8 mouse cellular contexts compared by ENCODE assay signal in the genomic region with DNA sequence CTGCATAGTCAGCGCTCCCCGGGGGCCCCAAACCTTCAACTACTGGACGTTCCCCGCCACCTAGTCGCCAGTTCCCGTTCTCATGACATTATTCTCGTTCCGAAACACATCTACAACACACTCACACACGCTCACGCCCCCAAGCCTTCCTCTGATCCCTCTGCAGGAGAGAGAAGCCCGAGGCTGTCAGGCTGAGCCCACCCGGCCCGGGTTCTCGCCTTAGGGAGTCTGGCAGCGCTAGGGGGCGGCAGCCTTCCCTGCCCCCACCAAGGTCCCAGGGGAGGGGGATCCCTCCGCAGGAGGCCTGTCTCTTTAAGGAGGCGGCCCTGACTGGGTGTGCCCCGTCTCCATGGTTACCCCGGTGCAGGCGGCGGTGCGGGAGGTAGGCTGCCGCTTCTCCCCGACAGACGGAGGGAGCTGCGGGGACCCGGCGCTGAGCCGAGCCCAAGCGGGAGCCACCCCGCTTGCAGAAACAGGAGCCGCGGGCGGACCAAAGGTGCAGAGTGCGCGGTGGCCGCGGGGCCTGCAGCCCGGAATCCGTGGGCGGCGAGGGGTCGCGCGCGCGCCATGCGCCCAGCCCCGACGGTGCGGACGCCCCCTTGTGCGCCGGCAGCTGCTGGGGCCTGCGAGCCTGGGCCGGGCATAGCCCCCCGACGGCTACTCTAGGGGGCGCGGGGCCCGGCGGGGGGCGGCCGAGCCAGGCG. TPM values are rescaled to one million over a fixed set of nuclear protein-coding genes. Genes with fewer than 3 reads are reported as not detected.
DNase-seq lines count a peak whose midpoint lies in the region; ATAC-seq and TF ChIP-seq lines count a peak whose summit lies in the region.

Gene Kcnh3, plus strand, starts transcription at position 654 of the 704 bp plus-strand sequence.

- no peaks in the 10 kb centered on the region for H3K36me3 ChIP-seq in C2C12 (ENCODE audit: control insufficient read depth, insufficient read depth)
- no peaks in the 10 kb centered on the region for H3K36me3 ChIP-seq in heart, postnatal 0 days (replicated peaks; ENCODE audit: control insufficient read depth, insufficient read depth, low read length)
- H3K36me3 ChIP-seq in liver, embryonic 15.5 days (replicated peaks) = no peaks in the 10 kb centered on the region
- H3K36me3 ChIP-seq in neural tube, embryonic 14.5 days (ENCODE audit: control insufficient read depth, insufficient read depth, low read length) = no peaks in the 10 kb centered on the region

- H3K9me3 ChIP-seq in heart, postnatal 0 days (replicated peaks; ENCODE audit: control insufficient read depth, low read length) = no peaks in the 10 kb centered on the region
- H3K9me3 ChIP-seq in liver, embryonic 15.5 days (replicated peaks) = no peaks in the 10 kb centered on the region
- H3K9me3 ChIP-seq in neural tube, embryonic 14.5 days (ENCODE audit: control insufficient read depth, low read length) = no peaks in the 10 kb centered on the region

- peaks cover 91% of the 10 kb centered on the region for H3K27me3 ChIP-seq in C2C12 (ENCODE audit: control insufficient read depth, insufficient read depth, insufficient read length)
- H3K27me3 ChIP-seq in heart, postnatal 0 days (ENCODE audit: control insufficient read depth, insufficient read depth, low read length) = peaks cover 96% of the 10 kb centered on the region
- H3K27me3 ChIP-seq in liver, embryonic 15.5 days = peaks cover 100% of the 10 kb centered on the region
- H3K27me3 ChIP-seq in neural tube, embryonic 14.5 days (ENCODE audit: control insufficient read depth, insufficient read depth, low read length) = peaks cover 55% of the 10 kb centered on the region

- peak within 1 kb of the TSS; percentile 79 for H3K4me2 ChIP-seq in heart, postnatal 0 days (ENCODE audit: low read depth, low read length)
- H3K4me2 ChIP-seq in liver, embryonic 15.5 days = peak within 1 kb of the TSS; percentile 69
- H3K4me2 ChIP-seq in neural tube, embryonic 14.5 days (ENCODE audit: low read depth, low read length) = peak within 1 kb of the TSS; percentile 46

- under 1% methylated on average over 53 of the region's 66 CpGs for WGBS in heart, postnatal 0 days
- WGBS in liver, embryonic 15.5 days (ENCODE audit: insufficient replicate concordance) = 1% methylated on average over 66 of the region's 66 CpGs
- under 1% methylated on average over 54 of the region's 66 CpGs for WGBS in neural tube, embryonic 14.5 days

- H3K79me2 ChIP-seq in C2C12 (ENCODE audit: control insufficient read depth, insufficient read depth) = no peaks in the 10 kb centered on the region

- no peak for TF ChIP-seq CTCF in C2C12 (IDR thresholded peaks at IDR 0.05; ENCODE audit: control insufficient read depth, insufficient read depth, insufficient read length)
- no peak for TF ChIP-seq CTCF in heart, postnatal 0 days (IDR thresholded peaks at IDR 0.05; ENCODE audit: low read depth)

- peak; percentile 68 for ATAC-seq in activated CD4-positive, CD25-positive, alpha-beta regulatory T cell, adult 4 months
- peak; percentile 34 for ATAC-seq in heart, postnatal 0 days (ENCODE audit: insufficient read depth, low read depth)
- 0 out of 2 replicates have a peak, but pooled peaks have one; percentile 24 for ATAC-seq in liver, embryonic 15.5 days (ENCODE audit: insufficient read depth)
- ATAC-seq in neural tube, embryonic 14.5 days (ENCODE audit: low read depth) = no peak

- no peak within 1 kb of the TSS for H3K27ac ChIP-seq in heart, postnatal 0 days (ENCODE audit: low read depth)
- H3K27ac ChIP-seq in liver, embryonic 15.5 days (replicated peaks) = no peak within 1 kb of the TSS
- H3K27ac ChIP-seq in neural tube, embryonic 14.5 days (ENCODE audit: low read depth, low read length) = no peak within 1 kb of the TSS

- DNase-seq in embryo, embryonic 9.5 days (ENCODE audit: extremely low spot score) = peak; percentile 59
- peak; percentile 36 for DNase-seq in heart, postnatal 0 days (ENCODE audit: low spot score)
- peak; percentile 63 to 79 for DNase-seq in kidney, postnatal 36 days
- peak; percentile 79 to 81 for DNase-seq in thymus, postnatal 10 days (ENCODE audit: low spot score in 2 of 2)

- TF ChIP-seq EP300 in heart, postnatal 0 days (IDR thresholded peaks at IDR 0.05; ENCODE audit: low read depth) = no peak

- peak within 1 kb of the TSS; percentile 48; the same call in 1 of the 2 replicates for H3K9ac ChIP-seq in heart, postnatal 0 days (replicated peaks; ENCODE audit: low read depth, low read length)
- H3K9ac ChIP-seq in liver, embryonic 15.5 days = no peak within 1 kb of the TSS
- H3K9ac ChIP-seq in neural tube, embryonic 14.5 days (replicated peaks; ENCODE audit: low read depth, low read length) = peak within 1 kb of the TSS; percentile 34; the same call in 1 of the 2 replicates

- H3K4me3 ChIP-seq in C2C12 (ENCODE audit: insufficient read depth, poor library complexity, severe bottlenecking) = peak within 1 kb of the TSS; percentile 28
- H3K4me3 ChIP-seq in heart, postnatal 0 days (ENCODE audit: low read depth, low read length) = peak within 1 kb of the TSS; percentile 55
- H3K4me3 ChIP-seq in liver, embryonic 15.5 days (replicated peaks) = peak within 1 kb of the TSS; percentile 49
- peak within 1 kb of the TSS; percentile 31 for H3K4me3 ChIP-seq in neural tube, embryonic 14.5 days (ENCODE audit: low read depth, low read length)

- H3K79me3 ChIP-seq in C2C12 (ENCODE audit: low read depth) = no peaks in the 10 kb centered on the region

- peak within 1 kb of the TSS; percentile 55 for H3ac ChIP-seq in C2C12 (ENCODE audit: control insufficient read depth, insufficient read length, low read depth)

- H3K4me1 ChIP-seq in heart, postnatal 0 days (ENCODE audit: control insufficient read depth, insufficient read depth) = peaks cover 4% of the 10 kb centered on the region; the same call in 1 of the 2 replicates
- peaks cover 24% of the 10 kb centered on the region for H3K4me1 ChIP-seq in liver, embryonic 15.5 days (replicated peaks)
- H3K4me1 ChIP-seq in neural tube, embryonic 14.5 days (ENCODE audit: control insufficient read depth, insufficient read depth, low read length) = peaks cover 16% of the 10 kb centered on the region

TF ChIP-seq in C2C12, 6 proteins besides CTCF, POLR2A, EP300 and RAD21:
- TF ChIP-seq CEBPB (IDR thresholded peaks at IDR 0.05; ENCODE audit: low read depth) = no peak
- no peak for TF ChIP-seq MAX (IDR thresholded peaks at IDR 0.05)
- TF ChIP-seq USF1 (IDR thresholded peaks at IDR 0.05; ENCODE audit: low read depth) = no peak
- no peak for TF ChIP-seq MYOG (IDR thresholded peaks at IDR 0.05; ENCODE audit: control insufficient read depth, extremely low read depth, insufficient read length)
- TF ChIP-seq MYOD1 (IDR thresholded peaks at IDR 0.05; ENCODE audit: control insufficient read depth, insufficient read length, low read depth) = no peak
- TF ChIP-seq FOSL1 (IDR thresholded peaks at IDR 0.05; ENCODE audit: insufficient read depth, low read length, poor library complexity, severe bottlenecking) = no peak
TF ChIP-seq in C2C12: peak in this region for 0.

RNA-seq across cellular contexts. Expression of gene Kcnh3, which starts in this region (rescaled TPM):
- polyA plus RNA-seq in C2C12 (2012; fragmentation: generic; extraction: Trizol) = 0.04 TPM
- polyA plus RNA-seq in activated CD4-positive, CD25-positive, alpha-beta regulatory T cell, adult 4 months (2017; shearing (Covaris generic)) = not detected
- total RNA-seq in heart, postnatal 0 days (2014; rRNA removed; ENCODE audit: low replicate concordance) = 0.19 and 2.0 TPM in 2 replicates
- polyA plus RNA-seq in heart, postnatal 0 days (2015; fragmentation: Nextera tagmentation; extraction: Ambion mirVana) = 0.07 and 0.08 TPM in 2 replicates
- polyA plus RNA-seq in liver, embryonic 15.5 days (2015; fragmentation: Nextera tagmentation; extraction: Ambion mirVana) = 0.12 and 0.30 TPM in 2 replicates
- polyA plus RNA-seq in neural tube, embryonic 14.5 days (2014; fragmentation: Nextera tagmentation; extraction: Ambion mirVana) = 0.63 and 0.66 TPM in 2 replicates

Comparison
In these comparisons a context has a peak if more than half of its experiments do, and no peak if none do; other contexts are left out.
1. Peak in ATAC-seq in activated CD4-positive, CD25-positive, alpha-beta regulatory T cell, adult 4 months; RNA of the gene not detected or under 1 TPM.
2. Peak in ATAC-seq, H3K4me3 ChIP-seq and H3K4me2 ChIP-seq in liver, embryonic 15.5 days; RNA of the gene not detected or under 1 TPM.